Mouse (Mus musculus) liver, embryonic 16.5 days (tissue): ENCODE data around the gene Prelp. TPM values are rescaled to one million over a fixed set of nuclear protein-coding genes. Genes with fewer than 3 reads are reported as not detected.
A peak's percentile ranks its signal among the peaks of the same experiment; 100 is the strongest.
"Not testable (repeated sequence)": the region's sequence is repeated elsewhere in the genome, so short reads cannot be mapped to it uniquely, and the experiment has no call there.

Source experiments
- ATAC-seq: fragments of 200-750 bp; cut with Nextera tagmentation; 2 replicates; pipeline ENCODE4 v1.8.0; 2017; ENCODE audit warnings: low read depth, mild to moderate bottlenecking, moderate number of reproducible peaks, moderate library complexity
- H3K27ac ChIP-seq: fragments of 300-500 bp; sonication (generic); 2 replicates; pipeline ENCODE4 v1.5.1; 2014; ENCODE audit warnings: mild to moderate bottlenecking, low read length
- H3K27me3 ChIP-seq: fragments of 300-500 bp; sonication (generic); 2 replicates; pipeline ENCODE4 v1.6.1; 2014; ENCODE audit warnings: low read depth, low read length, mixed read lengths; ENCODE audit not compliant: control insufficient read depth, insufficient read depth
- H3K36me3 ChIP-seq: fragments of 300-500 bp; sonication (generic); 2 replicates; pipeline ENCODE4 v1.6.1; 2014; ENCODE audit warnings: mild to moderate bottlenecking; ENCODE audit not compliant: control insufficient read depth, insufficient read depth
- H3K4me1 ChIP-seq: fragments of 300-500 bp; sonication (generic); 2 replicates; pipeline ENCODE4 v1.6.1; 2014; ENCODE audit warnings: low read depth, low read length, mixed read lengths; ENCODE audit not compliant: control insufficient read depth
- H3K4me2 ChIP-seq: fragments of 300-500 bp; sonication (generic); 2 replicates; pipeline ENCODE4 v1.6.1; 2014; ENCODE audit warnings: low read depth, low read length, mixed read lengths
- H3K4me3 ChIP-seq: fragments of 300-500 bp; sonication (generic); 2 replicates; pipeline ENCODE4 v1.5.1; 2014; ENCODE audit warnings: low read depth, mild to moderate bottlenecking, low read length
- H3K9ac ChIP-seq: fragments of 300-500 bp; sonication (generic); 2 replicates; pipeline ENCODE4 v1.6.1; 2014; ENCODE audit warnings: low read depth, low read length
- H3K9me3 ChIP-seq: fragments of 300-500 bp; sonication (generic); replicated peaks from 2 replicates; pipeline ENCODE4 v1.6.1; 2016; ENCODE audit warnings: low read length; ENCODE audit not compliant: control insufficient read depth
- WGBS: fragments of 180-500 bp; shearing (Covaris S2); extraction: QIAGEN DNeasy Blood & Tissue Kit; methylation state at CpG from one replicate; pipeline ENCODE4 v1.1.7; 2014; ENCODE audit not compliant: insufficient replicate concordance; 5-methylcytosine and 5-hydroxymethylcytosine counted together
- polyA plus RNA-seq: library from polyadenylated mRNA; unstranded; fragments of >200 nt; fragmentation: Nextera tagmentation; extraction: Ambion mirVana; gene quantifications from 2 replicates; pipeline ENCODE4 v1.2.1, GENCODE M21; 2015

The Prelp gene
- polyA plus RNA-seq = 3.9 and 4.4 TPM in 2 replicates

DNA sequence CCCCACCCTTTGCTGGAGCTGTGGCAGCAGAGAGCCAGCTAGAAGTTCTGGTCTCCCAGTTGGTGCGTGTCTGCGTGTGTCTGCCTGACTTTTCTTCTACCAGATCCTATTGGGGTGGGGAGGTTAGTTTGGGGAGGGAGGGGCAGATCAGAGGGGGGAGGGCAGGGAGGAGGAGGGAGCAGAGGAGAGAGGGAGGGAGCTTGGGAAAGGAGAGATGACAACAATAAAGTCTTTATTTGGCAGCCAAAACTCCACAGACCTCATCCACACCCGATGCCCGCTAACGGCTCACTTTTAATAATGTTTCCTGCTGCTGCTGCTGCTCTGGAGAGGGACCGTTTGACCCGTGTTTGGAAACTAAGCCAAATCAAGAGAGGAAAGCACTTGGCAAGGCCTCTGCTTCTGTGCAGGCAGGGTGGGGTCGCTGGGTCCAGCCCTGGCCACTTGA is at the start of gene Prelp:
Prelp (minus strand) TSS at position 111 of the 448 bp plus-strand sequence.
- Histone ChIP-seq H3K27ac (0 out of 2 replicates have a peak within 1 kb of the TSS, but pooled peaks have one; percentile 24), H3K4me1 (no peaks in the 10 kb centered on the region), H3K9ac (no peak within 1 kb of the TSS), H3K27me3 (no peaks in the 10 kb centered on the region), H3K4me2 (no peak within 1 kb of the TSS), H3K36me3 (no peaks in the 10 kb centered on the region), H3K4me3 (no peak within 1 kb of the TSS), H3K9me3 (no peaks in the 10 kb centered on the region)
- 39% methylated on average over 8 of the region's 8 CpGs for WGBS
- no peak for ATAC-seq

DNA sequence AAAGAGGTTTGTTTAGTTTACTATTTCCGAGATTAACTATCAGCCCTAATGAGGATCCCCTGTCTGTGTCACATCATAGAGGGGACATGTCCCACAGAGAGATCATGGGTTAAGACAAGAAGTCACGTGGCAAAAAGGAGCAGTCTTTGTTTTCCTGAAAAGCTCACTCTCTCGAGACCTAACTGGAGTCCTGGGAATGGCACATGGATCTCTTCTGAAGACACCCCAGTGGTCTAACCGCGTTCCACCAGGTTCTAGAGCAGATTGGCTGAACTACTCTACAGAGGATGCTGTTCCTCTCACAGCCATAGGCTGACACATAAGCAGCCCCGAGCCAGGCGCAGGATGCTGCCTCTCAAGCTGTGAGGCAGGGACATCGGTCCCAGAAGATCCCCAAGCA is 48.2 kb upstream of the Prelp start:
- no peak overlapping the region for H3K4me2 ChIP-seq
- 68% methylated on average over 8 of the region's 8 CpGs for WGBS
- H3K27me3 ChIP-seq = no peaks in the 10 kb centered on the region
- H3K9me3 ChIP-seq = no peaks in the 10 kb centered on the region
- no peak overlapping the region for H3K27ac ChIP-seq
- H3K4me3 ChIP-seq = no peak overlapping the region
- peaks cover 3% of the 10 kb centered on the region; the same call in 1 of the 2 replicates for H3K4me1 ChIP-seq
- H3K36me3 ChIP-seq = no peaks in the 10 kb centered on the region
- H3K9ac ChIP-seq = no peak overlapping the region
- ATAC-seq = no peak

GRCm38 (mm10) chr1:133968788-133969325 is 47.6 kb upstream of the Prelp start:
- no peak for ATAC-seq
- H3K4me3 ChIP-seq = no peak overlapping the region
- no peak overlapping the region for H3K4me2 ChIP-seq
- no peaks in the 10 kb centered on the region for H3K9me3 ChIP-seq
- peaks cover 3% of the 10 kb centered on the region; the same call in 1 of the 2 replicates for H3K4me1 ChIP-seq
- WGBS = 54% methylated on average over 4 of the region's 4 CpGs
- H3K9ac ChIP-seq = no peak overlapping the region
- H3K27ac ChIP-seq = no peak overlapping the region
- no peaks in the 10 kb centered on the region for H3K36me3 ChIP-seq
- H3K27me3 ChIP-seq = no peaks in the 10 kb centered on the region

DNA sequence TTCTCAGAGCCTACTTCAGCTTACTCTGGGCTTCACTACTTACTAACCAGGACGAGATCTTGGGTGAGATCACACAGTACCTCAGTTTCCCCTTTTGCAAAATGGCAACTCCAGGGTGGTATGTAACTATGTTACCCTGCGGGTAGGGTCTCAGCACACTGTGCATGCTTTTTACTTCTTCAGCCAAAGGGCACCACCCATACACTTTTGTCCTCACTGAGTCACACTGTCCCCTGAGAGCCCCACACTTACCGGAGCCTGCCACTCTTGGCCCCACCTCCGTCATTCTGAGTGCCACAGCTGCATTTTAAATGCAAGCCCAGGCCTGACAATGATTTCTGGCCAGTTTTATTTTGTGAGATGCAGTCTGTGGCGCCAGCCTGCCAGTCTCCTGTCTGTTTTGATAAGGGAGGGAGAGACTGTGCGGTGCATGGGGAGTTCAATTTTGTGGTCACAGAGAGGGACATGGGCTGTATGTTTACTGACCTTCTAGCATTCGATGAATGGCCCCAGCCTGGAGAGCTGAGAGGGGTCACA is 46.3 kb upstream of the Prelp start:
- no peak overlapping the region for H3K9ac ChIP-seq
- no peak overlapping the region for H3K27ac ChIP-seq

DNA sequence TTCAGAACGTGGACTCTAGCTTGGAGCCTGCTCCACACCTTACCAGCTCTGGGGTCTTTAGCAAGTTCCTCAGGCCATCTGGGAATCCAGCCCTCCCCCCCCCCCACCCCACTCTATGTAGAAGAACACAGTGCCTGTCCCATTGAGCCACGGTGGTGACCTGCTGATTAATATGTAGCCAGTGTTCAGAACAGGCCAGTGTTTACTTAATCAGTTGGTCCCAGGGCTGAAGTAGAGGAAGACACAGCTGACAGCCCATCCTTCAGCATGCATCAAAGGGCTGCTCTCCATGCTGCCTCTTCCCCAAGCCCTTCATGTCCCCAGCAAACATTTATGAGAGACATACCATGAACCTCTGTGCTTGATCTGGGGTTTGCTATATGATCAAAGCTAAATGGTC is 44.8 kb upstream of the Prelp start:
- WGBS = 39% methylated on average over 2 of the region's 2 CpGs
- Histone ChIP-seq H3K27ac (no peak overlapping the region), H3K4me3 (no peak overlapping the region), H3K4me2 (no peak overlapping the region), H3K27me3 (no peaks in the 10 kb centered on the region), H3K9me3 (no peaks in the 10 kb centered on the region), H3K9ac (no peak overlapping the region), H3K36me3 (no peaks in the 10 kb centered on the region), H3K4me1 (peaks cover 3% of the 10 kb centered on the region; the same call in 1 of the 2 replicates)
- ATAC-seq = peak; percentile 81

More for the DNA sequence above, 46.3 kb upstream of the Prelp start:
- Histone ChIP-seq H3K4me3 (no peak overlapping the region), H3K9me3 (no peaks in the 10 kb centered on the region), H3K4me2 (no peak overlapping the region), H3K36me3 (no peaks in the 10 kb centered on the region), H3K27me3 (no peaks in the 10 kb centered on the region), H3K4me1 (peaks cover 3% of the 10 kb centered on the region; the same call in 1 of the 2 replicates)
- no peak for ATAC-seq
- 38% methylated on average over 7 of the region's 7 CpGs for WGBS

- no peak overlapping the region for H3K4me2 ChIP-seq
- no peak overlapping the region for H3K9ac ChIP-seq
- H3K27me3 ChIP-seq = no peaks in the 10 kb centered on the region
- no peaks in the 10 kb centered on the region for H3K9me3 ChIP-seq
- ATAC-seq = no peak
- 53% methylated on average over 5 of the region's 5 CpGs for WGBS
- H3K4me3 ChIP-seq = no peak overlapping the region
- no peak overlapping the region for H3K27ac ChIP-seq
- H3K4me1 ChIP-seq = peaks cover 3% of the 10 kb centered on the region; the same call in 1 of the 2 replicates
- no peaks in the 10 kb centered on the region for H3K36me3 ChIP-seq
These were observed 44.1 kb upstream of the Prelp start for GRCm38 (mm10) chr1:133965298-133965697.

DNA sequence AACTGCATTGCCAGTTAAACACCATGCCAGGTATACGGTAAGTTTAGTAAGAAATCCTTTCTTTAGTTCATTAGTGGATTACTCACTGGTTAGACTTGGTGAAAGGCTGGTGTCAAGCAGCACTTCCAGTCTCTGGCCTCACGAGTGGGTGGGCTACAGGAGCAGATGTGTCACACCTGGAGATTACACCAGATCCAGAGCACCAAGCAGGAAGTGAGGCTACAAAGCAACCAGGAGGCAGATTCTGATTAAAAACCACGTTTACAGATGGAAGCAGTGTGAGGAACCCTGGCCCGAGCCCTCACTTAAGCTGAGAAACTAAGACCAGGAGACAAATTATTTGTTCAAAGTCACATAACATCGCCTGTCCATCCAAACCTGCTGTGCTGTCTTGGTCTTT is 43.5 kb upstream of the Prelp start:
- no peak for ATAC-seq
- no peak overlapping the region for H3K27ac ChIP-seq
- H3K4me2 ChIP-seq = no peak overlapping the region
- 48% methylated on average over 5 of the region's 5 CpGs for WGBS
- no peaks in the 10 kb centered on the region for H3K36me3 ChIP-seq
- H3K9ac ChIP-seq = no peak overlapping the region
- H3K4me1 ChIP-seq = peaks cover 3% of the 10 kb centered on the region; the same call in 1 of the 2 replicates
- no peaks in the 10 kb centered on the region for H3K9me3 ChIP-seq
- no peaks in the 10 kb centered on the region for H3K27me3 ChIP-seq
- no peak overlapping the region for H3K4me3 ChIP-seq

- not testable (repeated sequence) for H3K4me1 ChIP-seq, H3K27me3 ChIP-seq, H3K27ac ChIP-seq, ATAC-seq, H3K36me3 ChIP-seq, H3K9me3 ChIP-seq, H3K9ac ChIP-seq, H3K4me2 ChIP-seq, H3K4me3 ChIP-seq
- 78% methylated on average over 1 of the region's 1 CpGs for WGBS
These were observed 42.4 kb upstream of the Prelp start for GRCm38 (mm10) chr1:133963578-133963977.

- not testable (repeated sequence) for H3K4me1 ChIP-seq, H3K9me3 ChIP-seq, H3K27ac ChIP-seq, H3K4me2 ChIP-seq, H3K36me3 ChIP-seq, H3K27me3 ChIP-seq, H3K9ac ChIP-seq, ATAC-seq, H3K4me3 ChIP-seq
- 38% methylated on average over 3 of the region's 3 CpGs for WGBS
These were observed 41.9 kb upstream of the Prelp start for GRCm38 (mm10) chr1:133963128-133963527.
